Mouse (Mus musculus): ENCODE results near the gene Sorl1. TPM values are rescaled to one million over a fixed set of nuclear protein-coding genes. Genes with fewer than 3 reads are reported as not detected.

The Sorl1 gene
- total and polyA plus RNA-seq, 2 experiments from 2014 or later: 1.1 to 12.9 TPM

DNA sequence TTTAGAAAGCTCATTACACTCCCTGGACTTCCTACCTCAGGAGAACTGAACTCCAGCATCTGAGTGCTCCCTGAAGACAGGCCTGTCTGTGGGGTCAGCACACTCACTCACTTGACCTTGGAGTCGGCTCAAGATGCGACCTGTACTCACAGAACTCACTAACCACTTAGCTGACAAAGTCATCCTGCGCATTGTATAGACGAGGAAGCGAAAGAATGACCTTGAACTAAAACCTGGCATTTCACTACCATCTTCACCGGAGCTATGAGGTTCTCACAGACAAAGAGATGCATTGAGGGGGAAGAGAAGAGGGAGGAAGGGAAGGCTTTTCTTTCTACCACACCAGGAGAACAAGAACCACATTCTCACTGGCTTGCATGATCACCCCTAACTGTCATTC lies 11.4 kb downstream of the Sorl1 start:
- Histone ChIP-seq H3K4me2 (ENCODE audit: low read depth, low read length) (no peak overlapping the region), H3K36me3 (replicated peaks; ENCODE audit: control insufficient read depth, insufficient read depth, low read length) (no peaks in the 10 kb centered on the region), H3K4me3 (ENCODE audit: low read depth, low read length) (no peak overlapping the region), H3K4me1 (ENCODE audit: control insufficient read depth, insufficient read depth) (no peaks in the 10 kb centered on the region; the same call in 1 of the 2 replicates), H3K27ac (ENCODE audit: low read depth) (no peak overlapping the region), H3K27me3 (ENCODE audit: control insufficient read depth, insufficient read depth, low read length) (no peaks in the 10 kb centered on the region), H3K9ac (replicated peaks; ENCODE audit: low read depth, low read length) (no peak overlapping the region), H3K9me3 (replicated peaks; ENCODE audit: control insufficient read depth, low read length) (no peaks in the 10 kb centered on the region)
- WGBS: 67% methylated on average over 6 of the region's 6 CpGs
- ATAC-seq (ENCODE audit: insufficient read depth, low read depth) (no peak), DNase-seq (ENCODE audit: low spot score) (no peak)
- TF ChIP-seq CTCF (IDR thresholded peaks at IDR 0.05; ENCODE audit: low read depth) (no peak), EP300 (IDR thresholded peaks at IDR 0.05; ENCODE audit: low read depth) (no peak)

DNA sequence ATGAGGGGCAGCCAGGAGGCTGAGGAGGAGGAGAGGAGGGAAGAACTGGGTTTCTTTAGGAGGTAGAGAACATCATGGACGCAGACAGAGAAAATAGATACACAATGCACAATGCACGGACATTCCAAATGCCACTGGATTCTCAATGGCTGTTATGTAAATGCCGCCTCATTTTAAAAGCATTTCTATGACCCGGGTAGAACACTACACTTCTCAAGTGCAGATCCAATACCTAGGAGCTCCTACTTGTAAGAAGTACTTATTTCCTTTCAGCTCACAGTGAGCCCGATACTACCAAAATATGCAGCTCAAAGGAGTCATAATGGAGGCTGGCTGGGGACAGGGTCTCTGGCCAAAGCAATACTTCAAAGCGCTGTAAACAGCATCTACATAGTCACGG lies 12.8 kb downstream of the Sorl1 start:
- Histone ChIP-seq H3K27ac (ENCODE audit: low read depth) (no peak overlapping the region), H3K4me1 (ENCODE audit: control insufficient read depth, insufficient read depth) (no peaks in the 10 kb centered on the region; the same call in 1 of the 2 replicates)

DNA sequence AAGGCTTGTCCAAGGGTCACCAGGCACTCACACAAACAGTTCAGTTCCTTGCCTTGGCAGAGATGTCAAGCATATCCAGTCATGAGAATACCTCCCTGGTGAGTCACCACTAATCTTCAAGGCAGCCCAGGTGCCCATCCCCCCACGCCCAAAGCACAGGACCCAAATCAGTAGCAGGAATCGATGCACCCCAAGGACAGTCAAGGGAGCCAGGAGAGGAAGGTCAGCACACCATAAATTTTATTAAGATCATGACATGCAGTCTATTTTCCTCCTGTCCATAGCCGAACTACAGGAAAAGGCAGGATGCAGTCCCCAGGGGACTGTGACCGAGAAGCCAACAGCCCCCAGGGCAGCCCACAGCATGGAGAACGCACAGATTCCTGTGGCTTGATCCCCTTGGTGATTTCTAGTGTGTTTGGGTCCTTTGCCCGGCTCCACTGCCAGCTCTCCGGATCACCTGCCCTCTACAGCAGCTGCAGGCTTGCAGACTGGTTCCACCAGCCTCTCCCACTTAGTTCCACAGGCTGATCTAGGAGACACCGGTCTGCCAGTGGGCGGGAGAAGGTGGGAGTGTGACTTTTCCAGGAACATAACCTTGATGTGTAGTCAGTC lies 14.2 kb downstream of the Sorl1 start:
- no peak overlapping the region for H3K9ac ChIP-seq (replicated peaks; ENCODE audit: low read depth, low read length)
- peak; percentile 29 for DNase-seq (ENCODE audit: low spot score)
- no peaks in the 10 kb centered on the region for H3K36me3 ChIP-seq (replicated peaks; ENCODE audit: control insufficient read depth, insufficient read depth, low read length)
- H3K4me2 ChIP-seq (ENCODE audit: low read depth, low read length): no peak overlapping the region
- H3K9me3 ChIP-seq (replicated peaks; ENCODE audit: control insufficient read depth, low read length): no peaks in the 10 kb centered on the region
- ATAC-seq (ENCODE audit: insufficient read depth, low read depth): no peak; the same call in 1 of the 2 replicates
- WGBS: 34% methylated on average over 9 of the region's 9 CpGs
- no peak for TF ChIP-seq EP300 (IDR thresholded peaks at IDR 0.05; ENCODE audit: low read depth)
- no peak for TF ChIP-seq CTCF (IDR thresholded peaks at IDR 0.05; ENCODE audit: low read depth)
- no peaks in the 10 kb centered on the region; the same call in 1 of the 2 replicates for H3K4me1 ChIP-seq (ENCODE audit: control insufficient read depth, insufficient read depth)
- H3K4me3 ChIP-seq (ENCODE audit: low read depth, low read length): no peak overlapping the region
- peak overlapping the region; percentile 30 for H3K27ac ChIP-seq (ENCODE audit: low read depth)
- no peaks in the 10 kb centered on the region for H3K27me3 ChIP-seq (ENCODE audit: control insufficient read depth, insufficient read depth, low read length)

More for the DNA sequence above, 12.8 kb downstream of the Sorl1 start:
- no peaks in the 10 kb centered on the region for H3K9me3 ChIP-seq (replicated peaks; ENCODE audit: control insufficient read depth, low read length)
- H3K27me3 ChIP-seq (ENCODE audit: control insufficient read depth, insufficient read depth, low read length): no peaks in the 10 kb centered on the region
- no peak overlapping the region for H3K4me3 ChIP-seq (ENCODE audit: low read depth, low read length)
- DNase-seq (ENCODE audit: low spot score) (no peak), ATAC-seq (ENCODE audit: insufficient read depth, low read depth) (no peak)
- H3K4me2 ChIP-seq (ENCODE audit: low read depth, low read length): no peak overlapping the region
- 83% methylated on average over 7 of the region's 7 CpGs for WGBS
- TF ChIP-seq CTCF (IDR thresholded peaks at IDR 0.05; ENCODE audit: low read depth) (no peak), EP300 (IDR thresholded peaks at IDR 0.05; ENCODE audit: low read depth) (no peak)
- no peaks in the 10 kb centered on the region for H3K36me3 ChIP-seq (replicated peaks; ENCODE audit: control insufficient read depth, insufficient read depth, low read length)
- H3K9ac ChIP-seq (replicated peaks; ENCODE audit: low read depth, low read length): no peak overlapping the region

DNA sequence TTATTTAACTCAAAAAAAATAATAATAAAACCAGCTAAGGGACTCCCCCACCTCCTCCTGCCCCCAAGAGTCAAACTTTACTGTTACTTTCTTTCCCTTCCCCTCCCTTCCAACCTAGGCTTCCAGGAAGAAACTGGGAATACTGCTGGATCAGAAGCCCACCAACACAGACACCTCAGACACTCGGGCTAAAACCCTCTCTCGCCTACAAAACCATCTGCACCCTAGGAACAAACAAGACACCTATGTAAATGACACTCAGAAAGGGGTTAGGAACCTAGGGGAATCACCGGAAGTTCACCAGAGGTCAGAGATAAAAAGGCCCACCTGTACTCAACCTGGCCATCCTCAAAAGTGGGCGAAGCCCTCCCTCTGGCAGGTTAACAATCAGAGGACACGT lies 15.0 kb downstream of the Sorl1 start:
- H3K4me3 ChIP-seq (ENCODE audit: low read depth, low read length): no peak overlapping the region
- no peaks in the 10 kb centered on the region for H3K36me3 ChIP-seq (replicated peaks; ENCODE audit: control insufficient read depth, insufficient read depth, low read length)
- H3K4me2 ChIP-seq (ENCODE audit: low read depth, low read length): no peak overlapping the region
- 71% methylated on average over 5 of the region's 5 CpGs for WGBS
- H3K9ac ChIP-seq (replicated peaks; ENCODE audit: low read depth, low read length): no peak overlapping the region
- DNase-seq (ENCODE audit: low spot score) (no peak), ATAC-seq (ENCODE audit: insufficient read depth, low read depth) (no peak)
- H3K9me3 ChIP-seq (replicated peaks; ENCODE audit: control insufficient read depth, low read length): no peaks in the 10 kb centered on the region
- no peaks in the 10 kb centered on the region for H3K27me3 ChIP-seq (ENCODE audit: control insufficient read depth, insufficient read depth, low read length)
- H3K27ac ChIP-seq (ENCODE audit: low read depth): no peak overlapping the region
- no peak for TF ChIP-seq EP300 (IDR thresholded peaks at IDR 0.05; ENCODE audit: low read depth)
- TF ChIP-seq CTCF (IDR thresholded peaks at IDR 0.05; ENCODE audit: low read depth): no peak
- H3K4me1 ChIP-seq (ENCODE audit: control insufficient read depth, insufficient read depth): no peaks in the 10 kb centered on the region; the same call in 1 of the 2 replicates

DNA sequence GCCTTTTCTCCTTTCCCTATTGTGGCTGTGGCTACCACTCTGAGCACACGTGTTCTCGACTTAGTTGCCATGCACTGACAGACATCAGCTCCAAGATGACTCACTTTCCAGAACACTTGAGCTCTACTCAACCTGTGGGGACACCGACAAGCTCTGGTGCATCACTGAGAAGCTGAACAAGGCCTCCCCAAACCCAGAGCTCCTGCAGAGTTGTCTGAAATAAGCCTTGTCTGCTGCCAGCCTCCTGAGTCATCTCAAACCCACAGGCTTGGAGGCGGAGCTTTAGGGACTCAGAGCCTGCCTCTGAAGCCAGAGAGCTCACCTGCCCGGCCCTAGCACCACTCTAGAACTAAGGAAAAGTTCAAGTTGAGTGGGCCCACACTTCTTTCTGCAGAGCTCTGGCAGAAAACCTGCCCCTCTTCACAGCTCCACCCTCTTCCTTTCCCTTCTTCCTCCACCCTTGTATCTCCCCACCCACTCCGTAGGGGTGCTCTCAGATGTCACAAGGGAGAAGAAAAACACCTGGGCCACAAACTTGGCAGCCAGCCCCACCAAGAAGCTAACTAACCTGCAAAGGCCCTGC lies 15.6 kb downstream of the Sorl1 start:
- Histone ChIP-seq H3K4me2 (ENCODE audit: low read depth, low read length) (no peak overlapping the region), H3K36me3 (replicated peaks; ENCODE audit: control insufficient read depth, insufficient read depth, low read length) (no peaks in the 10 kb centered on the region), H3K9ac (replicated peaks; ENCODE audit: low read depth, low read length) (no peak overlapping the region), H3K4me1 (ENCODE audit: control insufficient read depth, insufficient read depth) (no peaks in the 10 kb centered on the region; the same call in 1 of the 2 replicates), H3K27me3 (ENCODE audit: control insufficient read depth, insufficient read depth, low read length) (no peaks in the 10 kb centered on the region), H3K4me3 (ENCODE audit: low read depth, low read length) (no peak overlapping the region), H3K9me3 (replicated peaks; ENCODE audit: control insufficient read depth, low read length) (no peaks in the 10 kb centered on the region), H3K27ac (ENCODE audit: low read depth) (no peak overlapping the region; the same call in 1 of the 2 replicates)
- TF ChIP-seq EP300 (IDR thresholded peaks at IDR 0.05; ENCODE audit: low read depth) (no peak), CTCF (IDR thresholded peaks at IDR 0.05; ENCODE audit: low read depth) (no peak)
- 58% methylated on average over 6 of the region's 6 CpGs for WGBS
- ATAC-seq (ENCODE audit: insufficient read depth, low read depth) (no peak), DNase-seq (ENCODE audit: low spot score) (no peak)

Measured in heart, postnatal 0 days (tissue).